In the genomic region with DNA sequence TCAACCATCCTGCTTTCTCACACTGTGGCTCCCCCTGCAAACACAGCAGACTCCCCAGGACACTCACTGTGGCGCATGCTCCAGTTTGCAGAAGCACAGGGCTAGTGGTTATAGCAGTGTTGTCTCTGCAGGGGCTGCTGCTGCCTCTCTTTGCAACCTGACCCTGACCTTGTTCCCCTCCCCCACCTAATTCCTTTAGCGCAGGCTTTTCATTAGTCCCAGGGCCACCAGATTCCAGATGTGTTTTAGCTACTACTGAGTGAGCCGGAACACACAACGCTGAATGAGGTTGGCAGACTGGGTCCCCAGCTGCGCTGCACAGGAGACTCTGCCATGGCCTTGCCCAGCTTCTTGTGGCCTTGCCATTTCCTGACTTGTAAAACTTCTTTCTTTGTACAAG, we compare ENCODE assay signal across 21 mouse cellular contexts. TPM values are rescaled to one million over a fixed set of nuclear protein-coding genes. Genes with fewer than 3 reads are reported as not detected.
DNase-seq lines count a peak whose midpoint lies in the region; ATAC-seq lines count a peak whose summit lies in the region.
"Had no signal": no experiment of that assay in that cellular context is flagged by ENCODE, and none has a peak within 500 bp of the region (broad histone marks: within the 10 kb centered on the region; RNA-seq: fewer than 3 reads in every experiment).

No protein-coding gene starts in this region.

- H3K36me3 ChIP-seq in hindbrain, embryonic 11.5 days (ENCODE audit: control insufficient read depth, insufficient read depth, low read length) = no peaks in the 10 kb centered on the region
- H3K36me3 ChIP-seq in hindbrain, embryonic 16.5 days (ENCODE audit: control insufficient read depth, insufficient read depth, low read length) = no peaks in the 10 kb centered on the region
- H3K36me3 ChIP-seq: heart, embryonic 10.5 days; limb, embryonic 15.5 days had no signal

- no peak overlapping the region for H3K9ac ChIP-seq in hindbrain, embryonic 11.5 days (ENCODE audit: low read depth, low read length)
- no peak overlapping the region for H3K9ac ChIP-seq in hindbrain, embryonic 16.5 days (ENCODE audit: low read depth, low read length)
- H3K9ac ChIP-seq: limb, embryonic 15.5 days; liver, postnatal 0 days had no signal

- no peaks in the 10 kb centered on the region for H3K9me3 ChIP-seq in hindbrain, embryonic 11.5 days (ENCODE audit: control insufficient read depth, low read length)
- no peaks in the 10 kb centered on the region for H3K9me3 ChIP-seq in hindbrain, embryonic 16.5 days (ENCODE audit: control insufficient read depth, low read length)
- H3K9me3 ChIP-seq: heart, embryonic 10.5 days; limb, embryonic 15.5 days had no signal

- WGBS in hindbrain, embryonic 11.5 days = 16% methylated on average over 5 of the region's 5 CpGs
- WGBS in hindbrain, embryonic 16.5 days = 26% methylated on average over 5 of the region's 5 CpGs

- H3K4me3 ChIP-seq in hindbrain, embryonic 11.5 days (ENCODE audit: low read depth, low read length) = no peak overlapping the region
- H3K4me3 ChIP-seq in hindbrain, embryonic 16.5 days (ENCODE audit: low read length) = no peak overlapping the region
- H3K4me3 ChIP-seq: heart, embryonic 10.5 days; limb, embryonic 15.5 days; myocyte had no signal

- DNase-seq in hindbrain, embryonic 11.5 days (ENCODE audit: low spot score) = peak; percentile 47
- DNase-seq in thymus, postnatal 4 days = peak; percentile 42
- DNase-seq in thymus, postnatal 36 days = no peak
- DNase-seq in forelimb bud, embryonic 11.5 days (ENCODE audit: low read depth, low spot score) = peak; percentile 87
- DNase-seq in T-cell, adult 2 months (ENCODE audit: low spot score) = no peak
- DNase-seq in frontal cortex, postnatal 10 days (ENCODE audit: low spot score in 2 of 2) = no peak
- no peak for DNase-seq in testis, postnatal 10 days (ENCODE audit: low spot score)
- DNase-seq: cerebellum, adult 9-10 months; heart, postnatal 10 days; kidney, adult 8-10 months; kidney, postnatal 25 days; layer of hippocampus, adult 9-11 months; liver, postnatal 0 days; spleen, adult 18-20 months had no signal

- H3K4me1 ChIP-seq in hindbrain, embryonic 11.5 days (replicated peaks; ENCODE audit: control insufficient read depth, insufficient read depth, low read length) = no peaks in the 10 kb centered on the region; the same call in 1 of the 2 replicates
- no peaks in the 10 kb centered on the region for H3K4me1 ChIP-seq in hindbrain, embryonic 16.5 days (ENCODE audit: control insufficient read depth, insufficient read depth, low read depth, low read length)

- H3K27ac ChIP-seq in hindbrain, embryonic 11.5 days (ENCODE audit: low read depth, low read length) = no peak overlapping the region
- H3K27ac ChIP-seq in hindbrain, embryonic 16.5 days (ENCODE audit: low read depth, low read length) = no peak overlapping the region
- H3K27ac ChIP-seq: heart, embryonic 10.5 days; limb, embryonic 15.5 days had no signal

- H3K4me2 ChIP-seq in hindbrain, embryonic 11.5 days (replicated peaks; ENCODE audit: low read depth, low read length) = no peak overlapping the region
- H3K4me2 ChIP-seq in hindbrain, embryonic 16.5 days (ENCODE audit: low read length) = no peak overlapping the region
- H3K4me2 ChIP-seq: limb, embryonic 15.5 days had no signal

- no peaks in the 10 kb centered on the region for H3K27me3 ChIP-seq in hindbrain, embryonic 11.5 days (ENCODE audit: control insufficient read depth, insufficient read depth, low read length)
- H3K27me3 ChIP-seq in hindbrain, embryonic 16.5 days (replicated peaks; ENCODE audit: control insufficient read depth, insufficient read depth, low read length) = no peaks in the 10 kb centered on the region
- H3K27me3 ChIP-seq: CH12.LX; limb, embryonic 15.5 days had no signal

- no peak for ATAC-seq in hindbrain, embryonic 11.5 days (ENCODE audit: low FRiP score)
- ATAC-seq in hindbrain, embryonic 16.5 days = no peak
- ATAC-seq: activated CD4-positive, CD25-positive, alpha-beta regulatory T cell, adult 4 months; liver, postnatal 0 days had no signal

RNA-seq across cellular contexts. Expression of gene Umodl1, which starts 46.5 kb away (rescaled TPM):
- polyA plus RNA-seq in hindbrain, embryonic 11.5 days (2014; fragmentation: Nextera tagmentation; extraction: Ambion mirVana) = 0.07 TPM in 1 of 2 replicates, not detected in the other
- 0.03 and 0.32 TPM in 2 replicates for polyA plus RNA-seq in hindbrain, embryonic 16.5 days (2015; fragmentation: Nextera tagmentation; extraction: Ambion mirVana)
- polyA plus RNA-seq: activated CD4-positive, CD25-positive, alpha-beta regulatory T cell, adult 4 months; limb, embryonic 15.5 days; myocyte; stomach, embryonic 14.5 days had no signal

RNA-seq across cellular contexts. Expression of gene Abcg1, which starts 56.6 kb away (rescaled TPM):
- 9.7 and 10.5 TPM in 2 replicates for polyA plus RNA-seq in hindbrain, embryonic 11.5 days (2014; fragmentation: Nextera tagmentation; extraction: Ambion mirVana)
- 20.2 and 20.9 TPM in 2 replicates for polyA plus RNA-seq in hindbrain, embryonic 16.5 days (2015; fragmentation: Nextera tagmentation; extraction: Ambion mirVana)

Comparison
In these comparisons a context has a peak if more than half of its experiments do, and no peak if none do; other contexts are left out.
1. DNase-seq: peak in hindbrain, embryonic 11.5 days (single experiment), thymus, postnatal 4 days (single experiment) and forelimb bud, embryonic 11.5 days (single experiment); none in thymus, postnatal 36 days (0 of 2), T-cell, adult 2 months (single experiment), frontal cortex, postnatal 10 days (0 of 2) and testis, postnatal 10 days (single experiment).